Mouse (Mus musculus): ENCODE measurements at regions not wholly inside any gene's neighbourhood (a gene's known extent, or its start where the extent isn't known, plus 50 kb on each side); places are given as distances from the start of the nearest gene placed in this dataset.

- Histone ChIP-seq H3K9me3 (replicated peaks) (no peaks in the 10 kb centered on the region), H3K27me3 (replicated peaks) (no peaks in the 10 kb centered on the region), H3K27ac (ENCODE audit: poor library complexity, severe bottlenecking) (no peak overlapping the region), H3K4me3 (no peak overlapping the region), H3K9ac (no peak overlapping the region), H3K4me1 (replicated peaks) (no peaks in the 10 kb centered on the region), H3K36me3 (no peaks in the 10 kb centered on the region), H3K4me2 (no peak overlapping the region)
- ATAC-seq (ENCODE audit: insufficient number of reproducible peaks, low FRiP score), result no peak
- 39% methylated on average over 2 of the region's 2 CpGs for WGBS
Observed at GRCm38 (mm10) chr1:23520113-23520512, 122.5 kb upstream of the Ogfrl1 start.

GRCm38 (mm10) chr1:23532659-23533058, 135.1 kb upstream of the Ogfrl1 start:
- no peak overlapping the region for H3K4me2 ChIP-seq
- peaks cover 3% of the 10 kb centered on the region for H3K9me3 ChIP-seq (replicated peaks)
- H3K36me3 ChIP-seq, result no peaks in the 10 kb centered on the region
- H3K27ac ChIP-seq (ENCODE audit: poor library complexity, severe bottlenecking), result no peak overlapping the region
- H3K4me1 ChIP-seq (replicated peaks), result no peaks in the 10 kb centered on the region
- no peaks in the 10 kb centered on the region for H3K27me3 ChIP-seq (replicated peaks)
- no peak overlapping the region for H3K4me3 ChIP-seq
- H3K9ac ChIP-seq, result no peak overlapping the region
- 80% methylated on average over 3 of the region's 3 CpGs for WGBS
- no peak for ATAC-seq (ENCODE audit: insufficient number of reproducible peaks, low FRiP score)

GRCm38 (mm10) chr1:23536621-23537020, 139.0 kb upstream of the Ogfrl1 start:
- no peak for ATAC-seq (ENCODE audit: insufficient number of reproducible peaks, low FRiP score)
- H3K27me3 ChIP-seq (replicated peaks), result no peaks in the 10 kb centered on the region
- no peak overlapping the region for H3K4me2 ChIP-seq
- 82% methylated on average over 10 of the region's 10 CpGs for WGBS
- no peak overlapping the region for H3K9ac ChIP-seq
- H3K27ac ChIP-seq (ENCODE audit: poor library complexity, severe bottlenecking), result no peak overlapping the region
- no peaks in the 10 kb centered on the region for H3K4me1 ChIP-seq (replicated peaks)
- H3K4me3 ChIP-seq, result no peak overlapping the region
- H3K9me3 ChIP-seq (replicated peaks), result peaks cover 3% of the 10 kb centered on the region
- no peaks in the 10 kb centered on the region for H3K36me3 ChIP-seq

- Histone ChIP-seq H3K27ac (ENCODE audit: poor library complexity, severe bottlenecking) (no peak overlapping the region), H3K36me3 (no peaks in the 10 kb centered on the region), H3K4me3 (no peak overlapping the region), H3K4me1 (replicated peaks) (no peaks in the 10 kb centered on the region), H3K9me3 (replicated peaks) (peaks cover 3% of the 10 kb centered on the region), H3K4me2 (no peak overlapping the region), H3K27me3 (replicated peaks) (no peaks in the 10 kb centered on the region), H3K9ac (no peak overlapping the region)
- ATAC-seq (ENCODE audit: insufficient number of reproducible peaks, low FRiP score), result no peak
- WGBS, result 44% methylated on average over 6 of the region's 6 CpGs
Observed at GRCm38 (mm10) chr1:23538419-23538818, 140.8 kb upstream of the Ogfrl1 start.

- no peak overlapping the region for H3K9ac ChIP-seq
- no peaks in the 10 kb centered on the region for H3K4me1 ChIP-seq (replicated peaks)
- H3K4me3 ChIP-seq, result no peak overlapping the region
- no peak for ATAC-seq (ENCODE audit: insufficient number of reproducible peaks, low FRiP score)
- no peak overlapping the region for H3K4me2 ChIP-seq
- H3K9me3 ChIP-seq (replicated peaks), result no peaks in the 10 kb centered on the region
- WGBS, result 82% methylated on average over 7 of the region's 7 CpGs
- H3K36me3 ChIP-seq, result no peaks in the 10 kb centered on the region
- H3K27me3 ChIP-seq (replicated peaks), result no peaks in the 10 kb centered on the region
- H3K27ac ChIP-seq (ENCODE audit: poor library complexity, severe bottlenecking), result no peak overlapping the region
Observed at GRCm38 (mm10) chr1:23540594-23540993, 143.0 kb upstream of the Ogfrl1 start.

- Histone ChIP-seq H3K27me3 (replicated peaks) (no peaks in the 10 kb centered on the region), H3K4me3 (no peak overlapping the region), H3K4me1 (replicated peaks) (no peaks in the 10 kb centered on the region), H3K27ac (ENCODE audit: poor library complexity, severe bottlenecking) (no peak overlapping the region), H3K4me2 (no peak overlapping the region), H3K9me3 (replicated peaks) (no peaks in the 10 kb centered on the region), H3K9ac (no peak overlapping the region), H3K36me3 (no peaks in the 10 kb centered on the region)
- WGBS, result 70% methylated on average over 3 of the region's 3 CpGs
- ATAC-seq (ENCODE audit: insufficient number of reproducible peaks, low FRiP score), result no peak
Observed at GRCm38 (mm10) chr1:23555794-23556193, 158.2 kb upstream of the Ogfrl1 start.

GRCm38 (mm10) chr1:23568106-23568505, 170.5 kb upstream of the Ogfrl1 start:
- 77% methylated on average over 5 of the region's 5 CpGs for WGBS
- no peak overlapping the region for H3K27ac ChIP-seq (ENCODE audit: poor library complexity, severe bottlenecking)
- H3K9me3 ChIP-seq (replicated peaks), result no peaks in the 10 kb centered on the region
- H3K4me1 ChIP-seq (replicated peaks), result no peaks in the 10 kb centered on the region
- H3K9ac ChIP-seq, result no peak overlapping the region
- no peaks in the 10 kb centered on the region for H3K36me3 ChIP-seq
- ATAC-seq (ENCODE audit: insufficient number of reproducible peaks, low FRiP score), result no peak
- H3K4me3 ChIP-seq, result no peak overlapping the region
- no peak overlapping the region for H3K4me2 ChIP-seq
- H3K27me3 ChIP-seq (replicated peaks), result no peaks in the 10 kb centered on the region

- no peak for ATAC-seq (ENCODE audit: insufficient number of reproducible peaks, low FRiP score)
- H3K4me3 ChIP-seq, result no peak overlapping the region
- WGBS, result 75% methylated on average over 7 of the region's 7 CpGs
- H3K9me3 ChIP-seq (replicated peaks), result no peaks in the 10 kb centered on the region
- no peaks in the 10 kb centered on the region for H3K4me1 ChIP-seq (replicated peaks)
- H3K36me3 ChIP-seq, result no peaks in the 10 kb centered on the region
- H3K4me2 ChIP-seq, result no peak overlapping the region
- H3K27me3 ChIP-seq (replicated peaks), result no peaks in the 10 kb centered on the region
- no peak overlapping the region for H3K9ac ChIP-seq
- no peak overlapping the region for H3K27ac ChIP-seq (ENCODE audit: poor library complexity, severe bottlenecking)
Observed at GRCm38 (mm10) chr1:23574461-23574860, 176.9 kb upstream of the Ogfrl1 start.

- H3K27me3 ChIP-seq (replicated peaks), result no peaks in the 10 kb centered on the region
- no peaks in the 10 kb centered on the region for H3K4me1 ChIP-seq (replicated peaks)
- H3K4me3 ChIP-seq, result no peak overlapping the region
- H3K36me3 ChIP-seq, result no peaks in the 10 kb centered on the region
- no peaks in the 10 kb centered on the region for H3K9me3 ChIP-seq (replicated peaks)
- no peak overlapping the region for H3K4me2 ChIP-seq
- H3K9ac ChIP-seq, result no peak overlapping the region
- no peak overlapping the region for H3K27ac ChIP-seq (ENCODE audit: poor library complexity, severe bottlenecking)
- no peak for ATAC-seq (ENCODE audit: insufficient number of reproducible peaks, low FRiP score)
Observed at GRCm38 (mm10) chr1:23575005-23575404, 177.4 kb upstream of the Ogfrl1 start.

GRCm38 (mm10) chr1:23575515-23575914, 177.9 kb upstream of the Ogfrl1 start:
- Histone ChIP-seq H3K36me3 (no peaks in the 10 kb centered on the region), H3K4me1 (replicated peaks) (no peaks in the 10 kb centered on the region), H3K9me3 (replicated peaks) (no peaks in the 10 kb centered on the region), H3K4me2 (no peak overlapping the region), H3K27me3 (replicated peaks) (no peaks in the 10 kb centered on the region), H3K27ac (ENCODE audit: poor library complexity, severe bottlenecking) (no peak overlapping the region), H3K9ac (no peak overlapping the region), H3K4me3 (no peak overlapping the region)
- 84% methylated on average over 2 of the region's 2 CpGs for WGBS
- ATAC-seq (ENCODE audit: insufficient number of reproducible peaks, low FRiP score), result no peak

- Histone ChIP-seq H3K4me3 (no peak overlapping the region), H3K9ac (no peak overlapping the region), H3K27ac (ENCODE audit: poor library complexity, severe bottlenecking) (no peak overlapping the region), H3K27me3 (replicated peaks) (no peaks in the 10 kb centered on the region), H3K36me3 (no peaks in the 10 kb centered on the region), H3K4me1 (replicated peaks) (no peaks in the 10 kb centered on the region), H3K4me2 (no peak overlapping the region), H3K9me3 (replicated peaks) (no peaks in the 10 kb centered on the region)
- ATAC-seq (ENCODE audit: insufficient number of reproducible peaks, low FRiP score), result no peak
- 73% methylated on average over 5 of the region's 5 CpGs for WGBS
Observed at GRCm38 (mm10) chr1:23576150-23576549, 178.6 kb upstream of the Ogfrl1 start.

- H3K9ac ChIP-seq, result no peak overlapping the region
- H3K4me3 ChIP-seq, result no peak overlapping the region
- no peaks in the 10 kb centered on the region for H3K4me1 ChIP-seq (replicated peaks)
- no peaks in the 10 kb centered on the region for H3K27me3 ChIP-seq (replicated peaks)
- no peak overlapping the region for H3K27ac ChIP-seq (ENCODE audit: poor library complexity, severe bottlenecking)
- no peaks in the 10 kb centered on the region for H3K9me3 ChIP-seq (replicated peaks)
- no peaks in the 10 kb centered on the region for H3K36me3 ChIP-seq
- H3K4me2 ChIP-seq, result no peak overlapping the region
- 83% methylated on average over 6 of the region's 6 CpGs for WGBS
- ATAC-seq (ENCODE audit: insufficient number of reproducible peaks, low FRiP score), result no peak
Observed at GRCm38 (mm10) chr1:23589414-23589942, 172.1 kb upstream of the B3gat2 start.
